Mouse (Mus musculus): ENCODE measurements at regions not wholly inside any gene's neighbourhood (a gene's known extent, or its start where the extent isn't known, plus 50 kb on each side); places are given as distances from the start of the nearest gene placed in this dataset.

DNA sequence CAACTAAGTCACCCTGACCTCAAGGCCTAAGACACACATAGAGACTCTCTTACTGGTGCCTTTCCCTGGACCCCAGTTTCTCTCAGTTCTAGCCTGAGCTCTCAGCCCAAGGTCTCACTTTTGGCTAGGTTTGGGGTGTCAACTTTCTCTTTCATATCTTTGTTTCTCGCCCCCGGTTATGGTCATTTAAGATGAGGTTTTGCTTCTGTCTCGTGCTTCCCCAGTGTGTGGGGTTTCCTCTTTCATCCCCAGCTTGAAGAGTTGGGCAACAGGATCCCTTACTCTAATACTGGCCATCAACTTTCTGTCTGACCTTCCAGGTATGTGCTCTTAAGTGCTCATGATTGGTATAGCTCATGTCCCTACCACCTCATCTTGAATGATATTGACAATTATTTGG is 67.5 kb downstream of the Lmo4 start:
- no peak for DNase-seq (ENCODE audit: low spot score)

DNA sequence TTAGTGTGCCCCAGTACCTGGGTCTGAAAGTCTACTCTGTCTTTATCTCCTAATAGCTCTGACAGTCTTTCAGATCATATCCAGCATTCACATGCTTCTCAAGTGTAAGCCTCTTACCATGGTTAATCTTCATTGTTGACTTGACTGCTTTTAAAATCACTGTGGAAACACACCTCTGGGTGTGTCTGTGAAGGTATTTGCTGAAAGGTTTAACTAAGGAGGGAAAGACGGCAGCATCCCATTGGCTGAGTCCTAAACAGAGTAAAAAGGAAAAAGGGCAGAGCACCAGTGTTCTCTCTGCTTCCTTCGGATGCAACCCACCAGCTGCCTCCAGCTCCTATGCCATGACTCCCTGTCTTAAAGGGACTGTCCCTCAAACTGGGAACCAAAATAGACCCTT is 68.6 kb downstream of the Lmo4 start:
- no peak for DNase-seq (ENCODE audit: low spot score)

GRCm38 (mm10) chr3:144135646-144136045 is 69.4 kb downstream of the Lmo4 start:
- no peak for DNase-seq (ENCODE audit: low spot score)

- no peak for DNase-seq (ENCODE audit: low spot score)
These were observed 77.0 kb downstream of the Lmo4 start for GRCm38 (mm10) chr3:144128042-144128441.

DNA sequence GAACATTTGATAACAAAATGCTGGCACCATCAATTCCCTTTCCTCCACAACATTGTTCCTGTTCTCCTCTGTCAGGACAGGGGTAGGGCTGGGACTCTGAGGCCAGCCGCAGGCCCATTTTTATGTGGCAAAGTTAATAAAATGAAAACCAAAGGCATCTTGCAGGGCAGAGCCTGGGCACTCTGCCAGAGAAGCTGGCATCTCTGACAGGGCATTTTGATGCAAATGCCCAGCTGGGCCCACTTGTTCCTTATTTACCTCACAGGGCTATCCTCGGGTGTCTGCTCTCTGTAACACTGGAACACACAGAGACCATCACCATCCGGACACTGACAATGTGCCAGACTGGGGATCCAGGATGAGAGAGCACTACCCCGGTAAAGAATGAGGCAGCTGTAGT is 80.7 kb downstream of the Lmo4 start:
- no peak for DNase-seq (ENCODE audit: low spot score)

- DNase-seq (ENCODE audit: low spot score), result no peak
These were observed 81.5 kb downstream of the Lmo4 start for GRCm38 (mm10) chr3:144123361-144124072.

- no peak for DNase-seq (ENCODE audit: low spot score)
These were observed 85.9 kb downstream of the Lmo4 start for GRCm38 (mm10) chr3:144119076-144119475.

GRCm38 (mm10) chr3:144113672-144114645 is 91.1 kb downstream of the Lmo4 start:
- no peak for DNase-seq (ENCODE audit: low spot score)

DNA sequence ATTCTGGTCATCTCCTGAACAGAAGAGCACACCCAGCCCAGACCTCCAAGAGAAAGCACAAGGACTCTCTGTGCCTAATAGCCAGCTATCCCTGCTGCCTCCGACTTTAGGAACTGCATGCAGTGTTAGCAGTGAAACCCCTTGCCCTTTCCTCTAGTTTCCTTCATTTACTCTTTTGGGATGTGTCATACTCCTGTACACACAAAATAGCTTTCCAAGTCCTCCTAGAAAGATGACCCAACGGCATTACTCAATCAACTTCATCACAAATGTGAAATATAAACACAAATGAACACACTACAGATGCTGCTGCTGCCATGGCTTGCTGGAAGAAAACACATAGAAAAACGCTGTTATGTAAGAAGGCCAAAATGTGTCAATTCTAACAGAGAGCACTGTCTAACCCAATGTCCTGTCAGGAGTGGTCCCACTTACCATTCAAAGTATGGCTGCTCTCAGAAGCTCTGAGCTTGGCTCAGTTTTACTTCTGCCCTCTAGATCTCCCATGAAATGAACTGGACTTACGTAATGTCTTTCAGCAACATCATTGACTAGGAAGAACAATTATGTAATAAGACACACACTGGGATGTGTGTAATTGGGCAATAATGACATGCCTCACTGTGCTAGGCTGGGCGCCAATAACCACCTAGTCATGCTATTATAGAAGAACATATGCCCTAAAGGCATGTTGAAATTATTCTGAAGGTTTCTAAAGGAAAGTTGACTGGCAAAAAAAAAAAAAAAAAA is 94.5 kb downstream of the Lmo4 start:
- DNase-seq (ENCODE audit: low spot score), result no peak

GRCm38 (mm10) chr3:144109769-144110168 is 95.3 kb downstream of the Lmo4 start:
- DNase-seq (ENCODE audit: low spot score), result no peak

DNA sequence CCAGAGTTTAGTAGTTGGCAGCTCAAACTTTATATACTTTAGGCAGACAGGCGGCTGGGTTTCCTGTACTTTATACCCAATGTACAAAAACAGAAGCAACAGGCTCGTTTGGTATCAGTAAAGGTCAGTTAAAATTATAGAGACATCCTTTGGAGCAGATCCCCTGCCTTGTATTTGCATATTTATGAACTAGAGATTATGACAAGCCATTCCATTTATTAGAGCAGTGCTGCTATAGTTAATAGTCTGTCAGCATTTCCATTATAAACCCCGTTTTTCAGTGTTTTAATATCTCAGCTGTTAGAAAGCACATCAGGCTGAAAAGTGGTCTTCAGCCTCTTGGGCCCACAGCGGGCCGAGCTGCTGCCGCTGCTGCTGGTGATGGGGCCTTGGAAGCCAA is 96.7 kb downstream of the Lmo4 start:
- DNase-seq (ENCODE audit: low spot score), result no peak

- no peak for DNase-seq (ENCODE audit: low spot score)
These were observed 97.4 kb downstream of the Lmo4 start for GRCm38 (mm10) chr3:144107664-144108063.

- no peak for DNase-seq (ENCODE audit: low spot score)
These were observed 100.7 kb downstream of the Lmo4 start for GRCm38 (mm10) chr3:144104366-144104765.

GRCm38 (mm10) chr3:144099444-144099843 is 105.6 kb downstream of the Lmo4 start:
- DNase-seq (ENCODE audit: low spot score), result no peak

GRCm38 (mm10) chr3:144098762-144099161 is 106.3 kb downstream of the Lmo4 start:
- no peak for DNase-seq (ENCODE audit: low spot score)

- no peak for DNase-seq (ENCODE audit: low spot score)
These were observed 113.8 kb downstream of the Lmo4 start for GRCm38 (mm10) chr3:144091231-144091630.

DNA sequence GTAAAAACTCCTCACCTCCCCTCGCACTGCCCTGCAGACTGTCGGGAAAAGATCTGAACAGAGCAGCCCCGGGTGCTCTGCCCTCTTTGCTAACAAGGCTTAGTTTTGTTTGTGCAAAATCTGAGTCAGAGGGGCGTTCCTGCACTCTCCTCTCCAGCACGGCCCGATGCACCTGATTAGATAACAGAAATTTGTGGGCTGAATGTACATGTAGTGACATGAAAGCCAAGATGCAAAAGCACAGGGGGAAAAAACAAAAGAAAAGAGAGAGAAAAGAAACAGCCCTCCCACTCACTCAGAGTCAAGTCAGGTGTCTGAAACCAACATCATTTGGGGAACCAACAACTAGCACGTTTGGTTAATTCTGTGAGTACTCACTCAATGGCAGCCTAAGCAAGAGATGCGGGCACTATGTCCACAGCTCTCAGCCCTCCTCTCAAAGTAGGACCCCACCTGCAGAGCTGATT is 115.2 kb downstream of the Lmo4 start:
- DNase-seq (ENCODE audit: low spot score), result no peak

GRCm38 (mm10) chr3:144088261-144088884 is 116.6 kb downstream of the Lmo4 start:
- no peak for DNase-seq (ENCODE audit: low spot score)

- DNase-seq (ENCODE audit: low spot score), result no peak
These were observed 117.2 kb downstream of the Lmo4 start for GRCm38 (mm10) chr3:144087771-144088170.

DNA sequence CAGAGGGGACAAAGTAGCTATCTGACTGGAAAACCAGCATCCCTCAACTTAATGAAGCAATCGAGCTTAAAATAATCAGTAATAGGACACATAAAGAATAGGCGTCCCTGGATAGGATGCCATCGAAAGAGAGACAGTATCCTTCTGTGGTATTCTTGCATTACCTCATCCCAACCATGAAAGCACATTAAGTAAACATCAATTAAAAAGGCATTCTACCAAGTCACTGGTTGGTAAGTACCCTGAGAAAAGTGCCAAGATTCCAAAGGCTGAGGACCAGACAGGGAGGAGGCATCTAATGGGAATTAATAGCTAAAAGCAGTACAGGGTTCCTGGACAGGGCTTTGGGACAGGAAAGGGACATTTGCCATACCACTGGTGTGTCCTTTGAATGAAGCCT is 118.8 kb downstream of the Lmo4 start:
- DNase-seq (ENCODE audit: low spot score), result no peak

GRCm38 (mm10) chr3:144079960-144080359 is 125.1 kb downstream of the Lmo4 start:
- no peak for DNase-seq (ENCODE audit: low spot score)
